ENCODE assay signal across 20 mouse cellular contexts in genomic region chr2:29438986-29439385, GRCm38 (mm10).
DNase-seq lines count a peak whose midpoint lies in the region; ATAC-seq and TF ChIP-seq lines count a peak whose summit lies in the region.
"Had no signal": no experiment of that assay in that cellular context is flagged by ENCODE, and none has a peak within 500 bp of the region (broad histone marks: within the 10 kb centered on the region; RNA-seq: fewer than 3 reads in every experiment).

No protein-coding gene starts in this region.

- in situ Hi-C loops in CH12.LX (cut with MboI; ENCODE audit: low pct_ligation_motif_present, low pct_unique_long_range_greater_than_20kb, low sequenced_read_pairs), result no loop called here

- H3K9me3 ChIP-seq in CH12.LX (replicated peaks; ENCODE audit: low read length), result no peaks in the 10 kb centered on the region
- H3K9me3 ChIP-seq in liver, embryonic 11.5 days (ENCODE audit: control insufficient read depth, low read length), result no peaks in the 10 kb centered on the region
- no peaks in the 10 kb centered on the region for H3K9me3 ChIP-seq in heart, embryonic 12.5 days (replicated peaks)
- no peaks in the 10 kb centered on the region for H3K9me3 ChIP-seq in intestine, postnatal 0 days (ENCODE audit: control insufficient read depth)
- H3K9me3 ChIP-seq: embryonic facial prominence, embryonic 13.5 days; heart, embryonic 10.5 days; hindbrain, embryonic 10.5 days; limb, embryonic 13.5 days had no signal

- H3K4me3 ChIP-seq in layer of hippocampus, adult 2 months, result no peak overlapping the region
- H3K4me3 ChIP-seq in CH12.LX (replicated peaks in 1 of 3; ENCODE audit: low read depth in 2 of 3, low read length in 2 of 3, poor library complexity in 1 of 3), result no peak overlapping the region
- H3K4me3 ChIP-seq in liver, embryonic 11.5 days (ENCODE audit: low read depth, low read length), result no peak overlapping the region
- no peak overlapping the region for H3K4me3 ChIP-seq in heart, embryonic 12.5 days
- H3K4me3 ChIP-seq in intestine, postnatal 0 days (ENCODE audit: low read depth, low read length), result no peak overlapping the region
- H3K4me3 ChIP-seq: embryonic facial prominence, embryonic 13.5 days; erythroblast, embryonic 14.5 days; heart, embryonic 10.5 days; hindbrain, embryonic 10.5 days; limb, embryonic 13.5 days had no signal

- dilution Hi-C loops in CH12.LX (cut with MboI; ENCODE audit: extremely low pct_ligation_motif_present, extremely low pct_unique_long_range_greater_than_20kb, low sequenced_read_pairs), result no loop called here

- 71% methylated on average over 1 of the region's 1 CpGs for WGBS in liver, embryonic 11.5 days
- WGBS in heart, embryonic 12.5 days, result 49% methylated on average over 1 of the region's 1 CpGs
- 62% methylated on average over 1 of the region's 1 CpGs for WGBS in intestine, postnatal 0 days

- H3K36me3 ChIP-seq in CH12.LX (replicated peaks in 1 of 2; ENCODE audit: control insufficient read depth in 1 of 2, insufficient read depth in 1 of 2, low read length in 1 of 2), result peaks cover 0 to 6% of the 10 kb centered on the region in 2 experiments
- H3K36me3 ChIP-seq in liver, embryonic 11.5 days (ENCODE audit: control insufficient read depth, insufficient read depth, low read length), result no peaks in the 10 kb centered on the region
- no peaks in the 10 kb centered on the region for H3K36me3 ChIP-seq in heart, embryonic 12.5 days
- H3K36me3 ChIP-seq in intestine, postnatal 0 days (ENCODE audit: control insufficient read depth, insufficient read depth), result no peaks in the 10 kb centered on the region
- H3K36me3 ChIP-seq: embryonic facial prominence, embryonic 13.5 days; heart, embryonic 10.5 days; hindbrain, embryonic 10.5 days; limb, embryonic 13.5 days had no signal

- peak overlapping the region; percentile 52 for H3K27ac ChIP-seq in layer of hippocampus, adult 2 months
- H3K27ac ChIP-seq in CH12.LX (ENCODE audit: insufficient read depth, low read depth), result peak overlapping the region; percentile 28
- peak overlapping the region; percentile 16; the same call in 1 of the 2 replicates for H3K27ac ChIP-seq in liver, embryonic 11.5 days (ENCODE audit: low read depth, low read length)
- no peak overlapping the region for H3K27ac ChIP-seq in heart, embryonic 12.5 days (ENCODE audit: poor library complexity, severe bottlenecking)
- no peak overlapping the region for H3K27ac ChIP-seq in intestine, postnatal 0 days (ENCODE audit: low read depth, low read length)
- H3K27ac ChIP-seq: embryonic facial prominence, embryonic 13.5 days; heart, embryonic 10.5 days; hindbrain, embryonic 10.5 days; limb, embryonic 13.5 days had no signal

- H3K4me1 ChIP-seq in CH12.LX (ENCODE audit: control insufficient read depth in 1 of 2, insufficient read depth in 2 of 2), result peaks cover 28 to 65% of the 10 kb centered on the region in 2 experiments
- H3K4me1 ChIP-seq in liver, embryonic 11.5 days (replicated peaks; ENCODE audit: control insufficient read depth, insufficient read depth, low read length), result peaks cover 28% of the 10 kb centered on the region
- peaks cover 36% of the 10 kb centered on the region for H3K4me1 ChIP-seq in heart, embryonic 12.5 days (replicated peaks)
- H3K4me1 ChIP-seq in intestine, postnatal 0 days (replicated peaks; ENCODE audit: control insufficient read depth, insufficient read depth, low read length), result no peaks in the 10 kb centered on the region

- no peak for ATAC-seq in liver, embryonic 11.5 days (replicated peaks; ENCODE audit: low FRiP score)
- ATAC-seq in heart, embryonic 12.5 days (ENCODE audit: insufficient number of reproducible peaks, low FRiP score), result no peak
- no peak for ATAC-seq in intestine, postnatal 0 days
- ATAC-seq: activated CD4-positive, CD25-positive, alpha-beta regulatory T cell, adult 4 months; inflammation-experienced regulatory T-cells, adult 6 months had no signal

- no peak for TF ChIP-seq EP300 in CH12.LX (IDR thresholded peaks at IDR 0.05; ENCODE audit: low read length)

- no peak for TF ChIP-seq POLR2A in CH12.LX (IDR thresholded peaks at IDR 0.05; ENCODE audit: low read depth, low read length)

- H3K27me3 ChIP-seq in CH12.LX (replicated peaks), result no peaks in the 10 kb centered on the region
- H3K27me3 ChIP-seq in liver, embryonic 11.5 days (replicated peaks; ENCODE audit: control insufficient read depth, insufficient read depth, low read length), result no peaks in the 10 kb centered on the region
- no peaks in the 10 kb centered on the region for H3K27me3 ChIP-seq in heart, embryonic 12.5 days (replicated peaks)
- H3K27me3 ChIP-seq in intestine, postnatal 0 days (replicated peaks; ENCODE audit: control insufficient read depth, insufficient read depth, low read length), result no peaks in the 10 kb centered on the region
- H3K27me3 ChIP-seq: embryonic facial prominence, embryonic 13.5 days; limb, embryonic 13.5 days had no signal

- TF ChIP-seq RAD21 in CH12.LX (IDR thresholded peaks at IDR 0.05; ENCODE audit: low read depth, low read length), result no peak

- TF ChIP-seq CTCF in layer of hippocampus, adult 2 months (conservative IDR thresholded peaks at IDR 0.05), result no peak
- TF ChIP-seq CTCF in CH12.LX (conservative IDR thresholded peaks at IDR 0.05 in 1 of 2, IDR thresholded peaks at IDR 0.05 in 1 of 2; ENCODE audit: low read depth in 2 of 2, low read length in 2 of 2), result no peak
- no peak for TF ChIP-seq CTCF in intestine, postnatal 0 days (IDR thresholded peaks at IDR 0.05; ENCODE audit: low read depth)

- DNase-seq in layer of hippocampus, adult 2 months (ENCODE audit: low spot score in 2 of 2), result no peak
- no peak for DNase-seq in layer of hippocampus, adult 9-11 months
- DNase-seq in CH12.LX (ENCODE audit: extremely low read depth), result no peak
- peak; percentile 55 for DNase-seq in brain, adult 2 months (ENCODE audit: low read depth, low spot score)
- DNase-seq in liver, embryonic 11.5 days (ENCODE audit: low spot score), result no peak
- DNase-seq: cerebellum, postnatal 25 days; gastrocnemius, postnatal 10 days; layer of hippocampus, postnatal 36 days; lung, embryonic 14.5 days; right cerebral cortex, postnatal 25 days; spleen, adult 18-20 months had no signal

- H3K79me2 ChIP-seq in CH12.LX (replicated peaks; ENCODE audit: control insufficient read depth, extremely low read depth, insufficient read depth, poor library complexity, severe bottlenecking), result no peaks in the 10 kb centered on the region

- no peak overlapping the region for H3K9ac ChIP-seq in CH12.LX (ENCODE audit: insufficient read depth, low read depth)
- H3K9ac ChIP-seq in liver, embryonic 11.5 days (ENCODE audit: low read depth, low read length), result no peak overlapping the region
- no peak overlapping the region for H3K9ac ChIP-seq in heart, embryonic 12.5 days
- no peak overlapping the region for H3K9ac ChIP-seq in intestine, postnatal 0 days (ENCODE audit: low read depth, low read length)
- H3K9ac ChIP-seq: embryonic facial prominence, embryonic 13.5 days; limb, embryonic 13.5 days; lung, embryonic 14.5 days had no signal

- H3K4me2 ChIP-seq in CH12.LX (ENCODE audit: insufficient read depth, low read depth, poor library complexity, severe bottlenecking), result no peak overlapping the region
- no peak overlapping the region for H3K4me2 ChIP-seq in liver, embryonic 11.5 days
- H3K4me2 ChIP-seq in heart, embryonic 12.5 days, result no peak overlapping the region
- H3K4me2 ChIP-seq in intestine, postnatal 0 days (replicated peaks; ENCODE audit: low read depth), result no peak overlapping the region
- H3K4me2 ChIP-seq: embryonic facial prominence, embryonic 13.5 days; limb, embryonic 13.5 days; lung, embryonic 14.5 days had no signal

TF ChIP-seq in CH12.LX, 34 proteins besides CTCF, POLR2A, EP300 and RAD21:
- TF ChIP-seq GABPA (IDR thresholded peaks at IDR 0.05; ENCODE audit: insufficient replicate concordance, low read depth, low read length), result no peak
- TF ChIP-seq MAX (IDR thresholded peaks at IDR 0.05; ENCODE audit: low read length), result 0 out of 2 replicates have a peak, but pooled peaks have one; percentile 15

Comparison
In these comparisons a context has a peak if more than half of its experiments do, and no peak if none do; other contexts are left out.
1. H3K27ac ChIP-seq: peak in layer of hippocampus, adult 2 months (single experiment), CH12.LX (single experiment) and liver, embryonic 11.5 days (single experiment); none in heart, embryonic 12.5 days (single experiment) and intestine, postnatal 0 days (single experiment).